Mouse (Mus musculus): ENCODE measurements around the gene Cavin3.

GRCm38 (mm10) chr7:105477433-105477700 lies 4.7 kb downstream of the Cavin3 start:
- TF ChIP-seq POLR2A (IDR thresholded peaks at IDR 0.05; ENCODE audit: extremely low read depth, insufficient read depth, low read length) (no peak), CTCF (IDR thresholded peaks at IDR 0.05; ENCODE audit: extremely low read depth, insufficient read depth, low read length) (no peak)
